Mouse (Mus musculus) 416B (cell line): ENCODE measurements at regions not wholly inside any gene's neighbourhood (a gene's known extent, or its start where the extent isn't known, plus 50 kb on each side); places are given as distances from the start of the nearest gene placed in this dataset.
A peak's percentile ranks its signal among the peaks of the same experiment; 100 is the strongest.

Experiments
- DNase-seq: peaks from one replicate; pipeline ENCODE4 v3.0.0; 2011; ENCODE audit warnings: low read depth

DNA sequence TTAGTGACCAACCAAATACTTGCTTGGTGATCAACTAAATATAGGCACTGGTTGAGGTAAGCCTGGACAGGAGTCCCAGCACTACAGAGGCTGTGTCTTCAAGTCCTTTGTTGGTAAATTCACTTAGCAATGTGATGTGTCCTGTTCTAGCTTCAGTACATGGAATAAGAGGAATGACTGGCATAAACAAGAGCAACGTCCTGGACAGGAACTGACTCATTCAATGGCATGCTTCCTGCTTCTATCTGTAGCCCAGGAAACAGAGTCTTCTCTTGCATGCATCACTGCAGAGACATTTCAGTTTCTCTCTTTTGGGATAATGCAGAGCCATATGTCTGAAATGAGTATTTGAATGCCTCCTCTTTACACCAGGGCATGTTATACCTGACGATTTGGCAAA, 151.4 kb upstream of the Gm15294 start:
- DNase-seq = peak; percentile 1

DNA sequence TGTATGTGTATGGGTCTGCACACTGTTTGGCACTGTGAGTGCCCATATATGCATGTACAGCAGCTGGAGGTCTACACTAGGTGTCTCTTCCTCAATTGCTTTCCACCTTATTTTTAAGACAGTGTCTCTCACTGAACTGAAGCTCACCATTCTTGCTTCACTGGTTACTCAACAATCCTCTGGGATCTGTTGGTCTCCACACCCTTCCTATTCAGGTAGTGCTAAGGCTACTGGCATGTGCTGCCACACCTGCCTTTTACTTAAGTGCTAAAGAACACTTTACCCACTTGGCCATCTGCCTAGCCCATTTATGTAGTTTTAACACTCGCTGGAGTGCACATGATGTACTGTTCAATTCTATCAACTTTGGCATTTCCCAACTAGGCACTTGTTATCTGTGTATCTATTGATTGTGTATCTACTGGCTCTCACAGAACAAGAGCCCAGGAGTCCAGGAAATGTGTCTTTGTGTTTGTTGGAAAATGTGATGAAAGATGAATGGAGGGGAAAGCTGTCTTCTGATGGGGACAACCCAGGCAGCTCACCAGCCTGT, 123.3 kb upstream of the Gm15294 start:
- DNase-seq = no peak
